9 mouse cellular contexts compared by ENCODE assay signal in genomic region chr8:47345085-47345771, GRCm38 (mm10).
DNase-seq lines count a peak whose midpoint lies in the region; ATAC-seq lines count a peak whose summit lies in the region.
"Had no signal": no experiment of that assay in that cellular context is flagged by ENCODE, and none has a peak within 500 bp of the region (broad histone marks: within the 10 kb centered on the region; RNA-seq: fewer than 3 reads in every experiment).

No protein-coding gene starts in this region.

- no peak overlapping the region for H3K9ac ChIP-seq in neural tube, embryonic 11.5 days (ENCODE audit: low read length)
- no peak overlapping the region for H3K9ac ChIP-seq in limb, embryonic 12.5 days (replicated peaks)
- H3K9ac ChIP-seq in heart, embryonic 11.5 days (ENCODE audit: low read depth, low read length), result no peak overlapping the region
- H3K9ac ChIP-seq: lung, embryonic 15.5 days had no signal

- DNase-seq in frontal cortex, postnatal 10 days (ENCODE audit: low spot score in 2 of 2), result no peak
- peak; percentile 39 for DNase-seq in neural tube, embryonic 11.5 days (ENCODE audit: low spot score)
- no peak for DNase-seq in neural tube, embryonic 10.5 days (ENCODE audit: extremely low spot score, low spot score)
- DNase-seq in urinary bladder, postnatal 14 days (ENCODE audit: low spot score), result no peak

- 32% methylated on average over 15 of the region's 15 CpGs for WGBS in neural tube, embryonic 11.5 days
- 19% methylated on average over 15 of the region's 15 CpGs for WGBS in limb, embryonic 12.5 days
- WGBS in heart, embryonic 11.5 days (ENCODE audit: insufficient replicate concordance), result 61% methylated on average over 15 of the region's 15 CpGs

- no peaks in the 10 kb centered on the region for H3K9me3 ChIP-seq in neural tube, embryonic 11.5 days (ENCODE audit: control insufficient read depth, low read length)
- no peaks in the 10 kb centered on the region for H3K9me3 ChIP-seq in limb, embryonic 12.5 days
- no peaks in the 10 kb centered on the region for H3K9me3 ChIP-seq in heart, embryonic 11.5 days (replicated peaks; ENCODE audit: control insufficient read depth, low read length)
- H3K9me3 ChIP-seq: lung, embryonic 15.5 days had no signal

- no peak overlapping the region for H3K27ac ChIP-seq in neural tube, embryonic 11.5 days (ENCODE audit: low read depth, low read length)
- H3K27ac ChIP-seq in limb, embryonic 12.5 days, result peak overlapping the region; percentile 64; the same call in 1 of the 2 replicates
- no peak overlapping the region for H3K27ac ChIP-seq in heart, embryonic 11.5 days (ENCODE audit: low read depth, low read length)
- H3K27ac ChIP-seq: lung, embryonic 15.5 days had no signal

- ATAC-seq in frontal cortex, adult (ENCODE audit: low TSS enrichment), result peak; percentile 53
- ATAC-seq in neural tube, embryonic 11.5 days (ENCODE audit: insufficient read depth, low FRiP score, low TSS enrichment), result no peak
- ATAC-seq in limb, embryonic 12.5 days (ENCODE audit: insufficient number of reproducible peaks, insufficient read depth, low FRiP score, low TSS enrichment, low read depth), result no peak
- ATAC-seq in activated CD4-positive, CD25-positive, alpha-beta regulatory T cell, adult 4 months, result no peak
- no peak for ATAC-seq in heart, embryonic 11.5 days (replicated peaks; ENCODE audit: insufficient number of reproducible peaks, low FRiP score, low TSS enrichment)

- no peak overlapping the region for H3K4me3 ChIP-seq in neural tube, embryonic 11.5 days (ENCODE audit: low read depth, low read length)
- H3K4me3 ChIP-seq in limb, embryonic 12.5 days (replicated peaks), result no peak overlapping the region
- H3K4me3 ChIP-seq in heart, embryonic 11.5 days (ENCODE audit: low read depth, low read length), result no peak overlapping the region
- H3K4me3 ChIP-seq: lung, embryonic 15.5 days had no signal

- H3K4me1 ChIP-seq in neural tube, embryonic 11.5 days (ENCODE audit: control insufficient read depth, insufficient read depth, low read length), result peaks cover 10% of the 10 kb centered on the region; the same call in 1 of the 2 replicates
- peaks cover 73% of the 10 kb centered on the region for H3K4me1 ChIP-seq in limb, embryonic 12.5 days (replicated peaks)
- peaks cover 4% of the 10 kb centered on the region; the same call in 1 of the 2 replicates for H3K4me1 ChIP-seq in heart, embryonic 11.5 days (ENCODE audit: control insufficient read depth, insufficient read depth, low read length)

- no peaks in the 10 kb centered on the region; the same call in 1 of the 2 replicates for H3K36me3 ChIP-seq in neural tube, embryonic 11.5 days (ENCODE audit: control insufficient read depth, insufficient read depth, low read length)
- no peaks in the 10 kb centered on the region for H3K36me3 ChIP-seq in limb, embryonic 12.5 days
- H3K36me3 ChIP-seq in heart, embryonic 11.5 days (ENCODE audit: control insufficient read depth, insufficient read depth, low read length), result no peaks in the 10 kb centered on the region
- H3K36me3 ChIP-seq: lung, embryonic 15.5 days had no signal

- no peaks in the 10 kb centered on the region for H3K27me3 ChIP-seq in neural tube, embryonic 11.5 days (ENCODE audit: control insufficient read depth, insufficient read depth, low read length)
- H3K27me3 ChIP-seq in limb, embryonic 12.5 days, result peaks cover 5% of the 10 kb centered on the region; the same call in 1 of the 2 replicates
- peaks cover 24% of the 10 kb centered on the region for H3K27me3 ChIP-seq in heart, embryonic 11.5 days (ENCODE audit: control insufficient read depth, insufficient read depth, low read length)

- H3K4me2 ChIP-seq in neural tube, embryonic 11.5 days (ENCODE audit: low read depth), result no peak overlapping the region
- peak overlapping the region; percentile 39 for H3K4me2 ChIP-seq in limb, embryonic 12.5 days
- no peak overlapping the region for H3K4me2 ChIP-seq in heart, embryonic 11.5 days
- H3K4me2 ChIP-seq: lung, embryonic 15.5 days had no signal
